Mouse (Mus musculus) heart, embryonic 12.5 days (tissue): ENCODE measurements around the gene Abhd17c. TPM values are rescaled to one million over a fixed set of nuclear protein-coding genes. Genes with fewer than 3 reads are reported as not detected.

Experiments
- ATAC-seq: fragments of 200-750 bp; cut with Nextera tagmentation; 2 replicates; pipeline ENCODE4 v1.8.0; 2017; ENCODE audit warnings: moderate TSS enrichment, moderate library complexity; ENCODE audit not compliant: insufficient number of reproducible peaks, low FRiP score
- H3K27ac ChIP-seq: fragments of 300-500 bp; sonication (generic); 2 replicates; pipeline ENCODE4 v1.5.1; 2016; ENCODE audit warnings: mild to moderate bottlenecking, moderate library complexity; ENCODE audit not compliant: poor library complexity, severe bottlenecking
- H3K27me3 ChIP-seq: fragments of 300-500 bp; sonication (generic); replicated peaks from 2 replicates; pipeline ENCODE4 v1.6.1; 2016; ENCODE audit warnings: mild to moderate bottlenecking, moderate library complexity
- H3K36me3 ChIP-seq: fragments of 300-500 bp; sonication (generic); 2 replicates; pipeline ENCODE4 v1.6.1; 2016; ENCODE audit warnings: mild to moderate bottlenecking, moderate library complexity
- H3K4me1 ChIP-seq: fragments of 300-500 bp; sonication (generic); replicated peaks from 2 replicates; pipeline ENCODE4 v1.6.1; 2016; ENCODE audit warnings: mild to moderate bottlenecking
- H3K4me2 ChIP-seq: fragments of 300-500 bp; sonication (generic); 2 replicates; pipeline ENCODE4 v1.6.1; 2016; ENCODE audit warnings: mild to moderate bottlenecking, moderate library complexity
- H3K4me3 ChIP-seq: fragments of 300-500 bp; sonication (generic); 2 replicates; pipeline ENCODE4 v1.5.1; 2016; ENCODE audit warnings: mild to moderate bottlenecking
- H3K9ac ChIP-seq: fragments of 300-500 bp; sonication (generic); 2 replicates; pipeline ENCODE4 v1.6.1; 2016; ENCODE audit warnings: mild to moderate bottlenecking, moderate library complexity
- H3K9me3 ChIP-seq: fragments of 300-500 bp; sonication (generic); replicated peaks from 2 replicates; pipeline ENCODE4 v1.6.1; 2016; ENCODE audit warnings: mild to moderate bottlenecking, moderate library complexity
- WGBS: fragments of 180-500 bp; shearing (Covaris S2); methylation state at CpG from one replicate; pipeline ENCODE4 v1.1.7; 2016; 5-methylcytosine and 5-hydroxymethylcytosine counted together
- polyA plus RNA-seq: library from polyadenylated mRNA; unstranded; fragments of >200 nt; fragmentation: Nextera tagmentation; extraction: Ambion mirVana; gene quantifications from 2 replicates; pipeline ENCODE4 v1.2.1, GENCODE M21; 2016

The Abhd17c gene
- polyA plus RNA-seq, 1 experiment from 2014 or later = 77.4 TPM

GRCm38 (mm10) chr7:84119216-84120105 is 32.2 kb downstream of the Abhd17c start:
- Histone ChIP-seq H3K27ac (peak overlapping the region; percentile 55), H3K4me3 (no peak overlapping the region), H3K36me3 (no peaks in the 10 kb centered on the region), H3K9me3 (no peaks in the 10 kb centered on the region), H3K4me1 (peaks cover 81% of the 10 kb centered on the region), H3K4me2 (no peak overlapping the region), H3K9ac (0 out of 2 replicates have a peak overlapping the region, but pooled peaks have one; percentile 20), H3K27me3 (no peaks in the 10 kb centered on the region)
- no peak for ATAC-seq
- WGBS = 68% methylated on average over 12 of the region's 12 CpGs

GRCm38 (mm10) chr7:84117543-84118122 is 34.1 kb downstream of the Abhd17c start:
- H3K36me3 ChIP-seq = peaks cover 13% of the 10 kb centered on the region
- WGBS = 77% methylated on average over 6 of the region's 6 CpGs
- no peak overlapping the region for H3K27ac ChIP-seq
- ATAC-seq = no peak
- no peaks in the 10 kb centered on the region for H3K27me3 ChIP-seq
- no peaks in the 10 kb centered on the region for H3K9me3 ChIP-seq
- H3K9ac ChIP-seq = no peak overlapping the region
- H3K4me2 ChIP-seq = no peak overlapping the region
- H3K4me1 ChIP-seq = peaks cover 76% of the 10 kb centered on the region
- no peak overlapping the region for H3K4me3 ChIP-seq

GRCm38 (mm10) chr7:84116621-84117542 is 34.8 kb downstream of the Abhd17c start:
- 65% methylated on average over 7 of the region's 7 CpGs for WGBS
- peaks cover 78% of the 10 kb centered on the region for H3K4me1 ChIP-seq
- no peaks in the 10 kb centered on the region for H3K9me3 ChIP-seq
- no peaks in the 10 kb centered on the region for H3K27me3 ChIP-seq
- H3K4me2 ChIP-seq = no peak overlapping the region
- peaks cover 14% of the 10 kb centered on the region for H3K36me3 ChIP-seq
- H3K9ac ChIP-seq = no peak overlapping the region
- no peak for ATAC-seq
- no peak overlapping the region for H3K27ac ChIP-seq
- no peak overlapping the region for H3K4me3 ChIP-seq

GRCm38 (mm10) chr7:84115385-84115784 is 36.3 kb downstream of the Abhd17c start:
- no peak overlapping the region for H3K9ac ChIP-seq
- 40% methylated on average over 2 of the region's 2 CpGs for WGBS
- no peak for ATAC-seq
- no peaks in the 10 kb centered on the region for H3K9me3 ChIP-seq
- peaks cover 67% of the 10 kb centered on the region for H3K4me1 ChIP-seq
- no peak overlapping the region for H3K4me3 ChIP-seq
- H3K4me2 ChIP-seq = no peak overlapping the region
- H3K27ac ChIP-seq = no peak overlapping the region
- peaks cover 17% of the 10 kb centered on the region for H3K36me3 ChIP-seq
- H3K27me3 ChIP-seq = no peaks in the 10 kb centered on the region

GRCm38 (mm10) chr7:84114775-84115174 is 36.9 kb downstream of the Abhd17c start:
- Histone ChIP-seq H3K36me3 (peaks cover 22% of the 10 kb centered on the region), H3K4me3 (no peak overlapping the region), H3K4me1 (peaks cover 61% of the 10 kb centered on the region), H3K4me2 (no peak overlapping the region), H3K27me3 (no peaks in the 10 kb centered on the region), H3K9ac (no peak overlapping the region), H3K27ac (no peak overlapping the region), H3K9me3 (no peaks in the 10 kb centered on the region)
- 77% methylated on average over 3 of the region's 3 CpGs for WGBS
- no peak for ATAC-seq

GRCm38 (mm10) chr7:84113035-84113390 is 38.7 kb downstream of the Abhd17c start:
- Histone ChIP-seq H3K27me3 (no peaks in the 10 kb centered on the region), H3K4me1 (peaks cover 43% of the 10 kb centered on the region), H3K27ac (no peak overlapping the region), H3K9me3 (no peaks in the 10 kb centered on the region), H3K9ac (no peak overlapping the region), H3K4me2 (no peak overlapping the region), H3K36me3 (peaks cover 33% of the 10 kb centered on the region), H3K4me3 (no peak overlapping the region)
- ATAC-seq = no peak
- 93% methylated on average over 8 of the region's 8 CpGs for WGBS

GRCm38 (mm10) chr7:84112351-84113034 is 39.2 kb downstream of the Abhd17c start:
- WGBS = 70% methylated on average over 6 of the region's 6 CpGs
- Histone ChIP-seq H3K27me3 (no peaks in the 10 kb centered on the region), H3K9me3 (no peaks in the 10 kb centered on the region), H3K4me3 (no peak overlapping the region), H3K9ac (no peak overlapping the region), H3K4me1 (peaks cover 38% of the 10 kb centered on the region), H3K36me3 (peaks cover 36% of the 10 kb centered on the region), H3K27ac (no peak overlapping the region), H3K4me2 (no peak overlapping the region)
- ATAC-seq = no peak

GRCm38 (mm10) chr7:84111716-84112350 is 39.9 kb downstream of the Abhd17c start:
- Histone ChIP-seq H3K4me2 (no peak overlapping the region), H3K4me3 (no peak overlapping the region), H3K9me3 (no peaks in the 10 kb centered on the region), H3K27me3 (no peaks in the 10 kb centered on the region), H3K27ac (no peak overlapping the region), H3K9ac (no peak overlapping the region), H3K36me3 (peaks cover 41% of the 10 kb centered on the region), H3K4me1 (peaks cover 31% of the 10 kb centered on the region)
- ATAC-seq = no peak
- 57% methylated on average over 10 of the region's 10 CpGs for WGBS

GRCm38 (mm10) chr7:84106942-84107341 is 44.8 kb downstream of the Abhd17c start:
- Histone ChIP-seq H3K36me3 (peaks cover 42% of the 10 kb centered on the region), H3K9ac (no peak overlapping the region), H3K9me3 (no peaks in the 10 kb centered on the region), H3K27me3 (no peaks in the 10 kb centered on the region), H3K4me2 (no peak overlapping the region), H3K4me1 (peaks cover 5% of the 10 kb centered on the region), H3K27ac (no peak overlapping the region), H3K4me3 (no peak overlapping the region)
- ATAC-seq = no peak
- WGBS = 92% methylated on average over 1 of the region's 1 CpGs

GRCm38 (mm10) chr7:84102589-84102988 is 49.1 kb downstream of the Abhd17c start:
- 88% methylated on average over 1 of the region's 1 CpGs for WGBS
- H3K27me3 ChIP-seq = no peaks in the 10 kb centered on the region
- ATAC-seq = no peak
- no peaks in the 10 kb centered on the region for H3K4me1 ChIP-seq
- no peak overlapping the region for H3K27ac ChIP-seq
- H3K4me3 ChIP-seq = no peak overlapping the region
- no peak overlapping the region for H3K9ac ChIP-seq
- H3K4me2 ChIP-seq = no peak overlapping the region
- no peaks in the 10 kb centered on the region for H3K9me3 ChIP-seq
- peaks cover 20% of the 10 kb centered on the region for H3K36me3 ChIP-seq
